38 mouse cellular contexts compared by ENCODE assay signal in genomic region chr17:56329267-56329666, GRCm38 (mm10). TPM values are rescaled to one million over a fixed set of nuclear protein-coding genes. Genes with fewer than 3 reads are reported as not detected.
DNase-seq lines count a peak whose midpoint lies in the region; ATAC-seq and TF ChIP-seq lines count a peak whose summit lies in the region.
"Had no signal": no experiment of that assay in that cellular context is flagged by ENCODE, and none has a peak within 500 bp of the region (broad histone marks: within the 10 kb centered on the region; RNA-seq: fewer than 3 reads in every experiment).

No protein-coding gene starts in this region.

- H3K27me3 ChIP-seq in heart, embryonic 13.5 days (replicated peaks): no peaks in the 10 kb centered on the region
- H3K27me3 ChIP-seq in heart, adult 2 months (ENCODE audit: control insufficient read depth, insufficient read depth, low read length): no peaks in the 10 kb centered on the region
- H3K27me3 ChIP-seq in neural tube, embryonic 13.5 days: no peaks in the 10 kb centered on the region
- H3K27me3 ChIP-seq: embryonic facial prominence, embryonic 15.5 days; forebrain, embryonic 13.5 days; heart, embryonic 15.5 days; kidney, embryonic 15.5 days; limb, embryonic 13.5 days; midbrain, embryonic 15.5 days had no signal

- 0 out of 2 replicates have a peak overlapping the region, but pooled peaks have one; percentile 4 for H3K27ac ChIP-seq in heart, embryonic 13.5 days (replicated peaks)
- no peak overlapping the region for H3K27ac ChIP-seq in heart, adult 2 months
- H3K27ac ChIP-seq in neural tube, embryonic 13.5 days (replicated peaks): no peak overlapping the region
- H3K27ac ChIP-seq: embryonic facial prominence, embryonic 15.5 days; forebrain, embryonic 13.5 days; heart, embryonic 15.5 days; kidney, embryonic 15.5 days; layer of hippocampus, adult 2 months; left cerebral cortex, adult 2 months; limb, embryonic 13.5 days; macrophage; midbrain, embryonic 10.5 days; midbrain, embryonic 15.5 days had no signal

- no peak for ATAC-seq in heart, embryonic 13.5 days (ENCODE audit: extremely low read depth, insufficient number of reproducible peaks, low FRiP score, low TSS enrichment)
- ATAC-seq in neural tube, embryonic 13.5 days (ENCODE audit: low read depth): no peak
- ATAC-seq: activated CD4-positive, CD25-positive, alpha-beta regulatory T cell, adult 4 months; forebrain, embryonic 13.5 days; hindbrain, embryonic 16.5 days; midbrain, embryonic 15.5 days had no signal

- no peak overlapping the region for H3K9ac ChIP-seq in heart, embryonic 13.5 days
- H3K9ac ChIP-seq in heart, adult 2 months (ENCODE audit: low read depth, low read length): no peak overlapping the region
- H3K9ac ChIP-seq in neural tube, embryonic 13.5 days: peak overlapping the region; percentile 22; the same call in 1 of the 2 replicates
- H3K9ac ChIP-seq: embryonic facial prominence, embryonic 15.5 days; heart, embryonic 15.5 days; kidney, embryonic 15.5 days; midbrain, embryonic 15.5 days had no signal

- intact Hi-C loops in heart, adult 2 months (cut with DNase I): no loop called here

- H3K4me3 ChIP-seq in heart, embryonic 13.5 days: no peak overlapping the region
- H3K4me3 ChIP-seq in heart, adult 2 months: no peak overlapping the region
- H3K4me3 ChIP-seq in neural tube, embryonic 13.5 days: no peak overlapping the region
- H3K4me3 ChIP-seq: embryonic facial prominence, embryonic 15.5 days; forebrain, embryonic 13.5 days; heart, embryonic 15.5 days; kidney, embryonic 15.5 days; layer of hippocampus, adult 2 months; left cerebral cortex, adult 2 months; limb, embryonic 13.5 days; midbrain, embryonic 15.5 days had no signal

- peaks cover 12% of the 10 kb centered on the region for H3K79me2 ChIP-seq in heart, adult 2 months (replicated peaks; ENCODE audit: control insufficient read depth, insufficient read depth, low read length)

- no peak for TF ChIP-seq EP300 in heart, adult 2 months (IDR thresholded peaks at IDR 0.05; ENCODE audit: insufficient read depth, low read depth, low read length)

- H3K4me1 ChIP-seq in heart, embryonic 13.5 days: peaks cover 70% of the 10 kb centered on the region
- peaks cover 12% of the 10 kb centered on the region for H3K4me1 ChIP-seq in heart, adult 2 months (ENCODE audit: control insufficient read depth, insufficient read depth, low read length)
- peaks cover 67% of the 10 kb centered on the region for H3K4me1 ChIP-seq in neural tube, embryonic 13.5 days (replicated peaks)

- no peaks in the 10 kb centered on the region for H3K36me3 ChIP-seq in heart, embryonic 13.5 days
- H3K36me3 ChIP-seq in heart, adult 2 months (ENCODE audit: control insufficient read depth, insufficient read depth, low read length): no peaks in the 10 kb centered on the region
- no peaks in the 10 kb centered on the region for H3K36me3 ChIP-seq in neural tube, embryonic 13.5 days
- H3K36me3 ChIP-seq: embryonic facial prominence, embryonic 15.5 days; heart, embryonic 15.5 days; limb, embryonic 13.5 days; midbrain, embryonic 15.5 days had no signal

- no peak overlapping the region for H3K4me2 ChIP-seq in heart, embryonic 13.5 days
- H3K4me2 ChIP-seq in neural tube, embryonic 13.5 days: no peak overlapping the region
- H3K4me2 ChIP-seq: embryonic facial prominence, embryonic 15.5 days; heart, embryonic 15.5 days; kidney, embryonic 15.5 days; limb, embryonic 13.5 days had no signal

- DNase-seq in heart, adult 2 months: no peak
- DNase-seq in neural tube, embryonic 10.5 days (ENCODE audit: extremely low spot score, low spot score): no peak
- peak; percentile 50 to 55 for DNase-seq in adrenal gland, postnatal 36 days
- no peak for DNase-seq in thymus, postnatal 10 days (ENCODE audit: low spot score in 2 of 2)
- DNase-seq in right cerebral cortex, postnatal 36 days (ENCODE audit: low spot score in 2 of 2): no peak
- DNase-seq: B cell, adult 2 months; cerebellum, adult 18-20 months; cerebellum, postnatal 25 days; gastrocnemius, postnatal 10 days; kidney, adult 18-20 months; kidney, postnatal 25 days; lung, adult 18-20 months; lung, postnatal 10 days; right cerebral cortex, adult 18-20 months; right cerebral cortex, postnatal 4 days; thymus, adult 2 months; thymus, postnatal 4 days had no signal

- TF ChIP-seq POLR2A in heart, adult 2 months (IDR thresholded peaks at IDR 0.05; ENCODE audit: insufficient read depth, low read depth, low read length): no peak

- TF ChIP-seq CTCF in heart, adult 2 months (IDR thresholded peaks at IDR 0.05): no peak

- no peaks in the 10 kb centered on the region for H3K9me3 ChIP-seq in heart, embryonic 13.5 days
- H3K9me3 ChIP-seq in neural tube, embryonic 13.5 days: no peaks in the 10 kb centered on the region
- H3K9me3 ChIP-seq: embryonic facial prominence, embryonic 15.5 days; forebrain, embryonic 13.5 days; heart, embryonic 15.5 days; kidney, embryonic 15.5 days; limb, embryonic 13.5 days; midbrain, embryonic 10.5 days; midbrain, embryonic 15.5 days had no signal

RNA-seq across cellular contexts. Expression of gene Kdm4b, which starts 3.4 kb away (rescaled TPM):
- 25.5 and 25.9 TPM in 2 replicates for polyA plus RNA-seq in heart, embryonic 13.5 days (2015; fragmentation: Nextera tagmentation; extraction: Ambion mirVana)
- total RNA-seq in heart, adult 2 months (2021): 10 to 100 TPM; 26.2 to 36.1 TPM
- polyA plus RNA-seq in heart, adult 2 months (2012; rRNA removed): 23.0 and 29.7 TPM in 2 replicates
- 72.1 and 77.9 TPM in 2 replicates for polyA plus RNA-seq in neural tube, embryonic 13.5 days (2015; fragmentation: Nextera tagmentation; extraction: Ambion mirVana)
- 10 to 100 TPM; 38.1 to 39.9 TPM for total RNA-seq in adrenal gland, postnatal 36 days (2021)

RNA-seq across cellular contexts. Expression of gene Uhrf1, which starts 26.1 kb away (rescaled TPM):
- polyA plus RNA-seq in heart, embryonic 13.5 days (2015; fragmentation: Nextera tagmentation; extraction: Ambion mirVana): 70.7 and 74.7 TPM in 2 replicates
- 1 to 10 TPM; 2.0 to 2.4 TPM for total RNA-seq in heart, adult 2 months (2021)
- polyA plus RNA-seq in heart, adult 2 months (2012; rRNA removed): 0.85 and 1.2 TPM in 2 replicates
- 20.0 and 27.4 TPM in 2 replicates for polyA plus RNA-seq in neural tube, embryonic 13.5 days (2015; fragmentation: Nextera tagmentation; extraction: Ambion mirVana)
- total RNA-seq in adrenal gland, postnatal 36 days (2021): 1 to 10 TPM; 5.9 to 9.4 TPM

RNA-seq across cellular contexts. Expression of gene Arrdc5, which starts 29.2 kb away (rescaled TPM):
- polyA plus RNA-seq in heart, embryonic 13.5 days (2015; fragmentation: Nextera tagmentation; extraction: Ambion mirVana): not detected in 2 replicates
- total RNA-seq in heart, adult 2 months (2021): not detected
- polyA plus RNA-seq in heart, adult 2 months (2012; rRNA removed): 0.32 TPM in 1 of 2 replicates, not detected in the other
- polyA plus RNA-seq in neural tube, embryonic 13.5 days (2015; fragmentation: Nextera tagmentation; extraction: Ambion mirVana): not detected in 2 replicates
- total RNA-seq in adrenal gland, postnatal 36 days (2021): not detected
- total RNA-seq: gastrocnemius, postnatal 10 days; heart, postnatal 25 days; layer of hippocampus, adult 2 months; layer of hippocampus, postnatal 14 days; left cerebral cortex, adult 2 months; left cerebral cortex, postnatal 25 days had no signal
- polyA plus RNA-seq: activated CD4-positive, CD25-positive, alpha-beta regulatory T cell, adult 4 months; brain, embryonic 14.5 days; embryonic facial prominence, embryonic 15.5 days; forebrain, embryonic 13.5 days; heart, embryonic 15.5 days; hindbrain, embryonic 11.5 days; hindbrain, embryonic 16.5 days; intestine, embryonic 14.5 days; kidney, embryonic 15.5 days; limb, embryonic 13.5 days; macrophage; midbrain, embryonic 10.5 days; midbrain, embryonic 15.5 days; neural tube, embryonic 11.5 days; thymus, adult 2 months had no signal

RNA-seq across cellular contexts. Expression of gene Plin3, which starts 36.6 kb away (rescaled TPM):
- 67.1 and 71.8 TPM in 2 replicates for polyA plus RNA-seq in heart, embryonic 13.5 days (2015; fragmentation: Nextera tagmentation; extraction: Ambion mirVana)
- total RNA-seq in heart, adult 2 months (2021): 100 to 1,000 TPM; 160 to 221 TPM
- polyA plus RNA-seq in heart, adult 2 months (2012; rRNA removed): 65.6 and 66.2 TPM in 2 replicates
- polyA plus RNA-seq in neural tube, embryonic 13.5 days (2015; fragmentation: Nextera tagmentation; extraction: Ambion mirVana): 21.5 and 24.7 TPM in 2 replicates
- 100 to 1,000 TPM in 1 of 2 experiments, 10 to 100 TPM in 1; 51.4 to 106 TPM for total RNA-seq in adrenal gland, postnatal 36 days (2021)

RNA-seq across cellular contexts. Expression of gene Ticam1, which starts 52.7 kb away (rescaled TPM):
- 7.7 and 8.4 TPM in 2 replicates for polyA plus RNA-seq in heart, embryonic 13.5 days (2015; fragmentation: Nextera tagmentation; extraction: Ambion mirVana)
- total RNA-seq in heart, adult 2 months (2021): 1 to 10 TPM; 8.0 TPM
- 16.8 and 18.0 TPM in 2 replicates for polyA plus RNA-seq in heart, adult 2 months (2012; rRNA removed)
- polyA plus RNA-seq in neural tube, embryonic 13.5 days (2015; fragmentation: Nextera tagmentation; extraction: Ambion mirVana): 1.5 and 1.7 TPM in 2 replicates
- total RNA-seq in adrenal gland, postnatal 36 days (2021): 10 to 100 TPM; 21.1 to 23.1 TPM

Comparison
In these comparisons a context has a peak if more than half of its experiments do, and no peak if none do; other contexts are left out.
1. DNase-seq: peak in adrenal gland, postnatal 36 days (2 of 2); none in heart, adult 2 months (0 of 2), neural tube, embryonic 10.5 days (single experiment), thymus, postnatal 10 days (0 of 2) and right cerebral cortex, postnatal 36 days (0 of 2).